In the genomic region with DNA sequence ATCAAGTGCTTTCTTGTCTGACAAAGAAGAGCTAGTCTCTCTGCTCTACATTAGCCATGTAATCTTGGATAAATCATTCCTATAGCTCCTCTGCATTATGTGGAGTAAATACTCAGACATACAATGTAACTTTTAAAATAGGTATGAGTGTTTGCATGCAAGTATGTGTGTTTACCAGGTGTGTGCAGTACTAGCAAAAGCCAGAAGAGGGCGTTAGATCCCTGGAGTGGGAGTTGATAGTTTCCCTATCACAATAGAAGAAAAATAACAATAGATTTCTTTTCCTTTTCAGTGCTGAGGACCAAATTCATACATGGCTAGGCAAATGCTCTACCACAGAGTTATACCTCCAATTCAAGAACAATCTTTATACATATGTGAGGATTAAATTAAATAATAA, we compare ENCODE assay signal across 19 mouse cellular contexts. TPM values are rescaled to one million over a fixed set of nuclear protein-coding genes. Genes with fewer than 3 reads are reported as not detected.
DNase-seq lines count a peak whose midpoint lies in the region; ATAC-seq and TF ChIP-seq lines count a peak whose summit lies in the region.
"Had no signal": no experiment of that assay in that cellular context is flagged by ENCODE, and none has a peak within 500 bp of the region (broad histone marks: within the 10 kb centered on the region; RNA-seq: fewer than 3 reads in every experiment).

No protein-coding gene starts in this region.

- H3K4me1 ChIP-seq in hindbrain, postnatal 0 days (ENCODE audit: insufficient read depth, low read length) = no peaks in the 10 kb centered on the region
- H3K4me1 ChIP-seq in hindbrain, embryonic 12.5 days = 0 out of 2 replicates have a peak, but pooled peaks cover 6% of the 10 kb centered on the region
- H3K4me1 ChIP-seq in lung, postnatal 0 days (ENCODE audit: insufficient read depth, low read depth, low read length) = no peaks in the 10 kb centered on the region
- peaks cover under 1 to 12% of the 10 kb centered on the region in 2 experiments; a peak in 1 of 4 replicates for H3K4me1 ChIP-seq in ES-E14 (ENCODE audit: control insufficient read depth in 2 of 2, insufficient read depth in 2 of 2, low read length in 2 of 2, poor library complexity in 1 of 2)
- H3K4me1 ChIP-seq: embryonic facial prominence, embryonic 15.5 days; limb, embryonic 12.5 days; liver, embryonic 15.5 days had no signal

- in situ Hi-C loops in ES-E14 (cut with MboI; ENCODE audit: low sequenced_read_pairs in 2 of 2, unreplicated experiment in 2 of 2) = no loop called here

- 76% methylated on average over 1 of the region's 1 CpGs for WGBS in hindbrain, postnatal 0 days
- 53% methylated on average over 1 of the region's 1 CpGs for WGBS in hindbrain, embryonic 12.5 days
- 56% methylated on average over 1 of the region's 1 CpGs for WGBS in lung, postnatal 0 days

- H3K4me3 ChIP-seq in hindbrain, postnatal 0 days (ENCODE audit: low read length) = no peak overlapping the region
- H3K4me3 ChIP-seq in hindbrain, embryonic 12.5 days = no peak overlapping the region
- no peak overlapping the region for H3K4me3 ChIP-seq in lung, postnatal 0 days (ENCODE audit: low read depth, low read length)
- H3K4me3 ChIP-seq in ES-E14 (ENCODE audit: insufficient read depth in 1 of 2, low read depth in 1 of 2, low read length in 2 of 2, poor library complexity in 1 of 2, severe bottlenecking in 1 of 2) = no peak overlapping the region
- H3K4me3 ChIP-seq: embryonic facial prominence, embryonic 15.5 days; limb, embryonic 12.5 days; liver, embryonic 15.5 days had no signal

- no peak for ATAC-seq in hindbrain, postnatal 0 days
- ATAC-seq in hindbrain, embryonic 12.5 days (ENCODE audit: low FRiP score) = no peak
- ATAC-seq in lung, postnatal 0 days = no peak
- ATAC-seq: activated CD4-positive, CD25-positive, alpha-beta regulatory T cell, adult 4 months; midbrain, embryonic 16.5 days had no signal

- no peak overlapping the region for H3K4me2 ChIP-seq in hindbrain, postnatal 0 days (ENCODE audit: low read depth, low read length)
- no peak overlapping the region for H3K4me2 ChIP-seq in hindbrain, embryonic 12.5 days (replicated peaks)
- no peak overlapping the region for H3K4me2 ChIP-seq in lung, postnatal 0 days (replicated peaks; ENCODE audit: low read depth, low read length)
- H3K4me2 ChIP-seq: embryonic facial prominence, embryonic 15.5 days; limb, embryonic 12.5 days; liver, embryonic 15.5 days had no signal

- H3K9ac ChIP-seq in hindbrain, postnatal 0 days (replicated peaks; ENCODE audit: low read length) = no peak overlapping the region
- H3K9ac ChIP-seq in hindbrain, embryonic 12.5 days = no peak overlapping the region
- no peak overlapping the region for H3K9ac ChIP-seq in lung, postnatal 0 days (replicated peaks; ENCODE audit: low read depth)
- no peak overlapping the region for H3K9ac ChIP-seq in ES-E14 (ENCODE audit: insufficient read depth, low read depth, low read length, poor library complexity, severe bottlenecking)
- H3K9ac ChIP-seq: embryonic facial prominence, embryonic 15.5 days; limb, embryonic 12.5 days; liver, embryonic 15.5 days had no signal

- H3K27me3 ChIP-seq in hindbrain, postnatal 0 days (ENCODE audit: insufficient read depth, low read length) = no peaks in the 10 kb centered on the region
- H3K27me3 ChIP-seq in hindbrain, embryonic 12.5 days = no peaks in the 10 kb centered on the region
- H3K27me3 ChIP-seq in lung, postnatal 0 days (replicated peaks; ENCODE audit: insufficient read depth, low read length) = no peaks in the 10 kb centered on the region
- H3K27me3 ChIP-seq in splenic B cell, adult 2 months (ENCODE audit: control insufficient read depth, insufficient read depth, low read length, poor library complexity, severe bottlenecking) = no peaks in the 10 kb centered on the region
- H3K27me3 ChIP-seq: embryonic facial prominence, embryonic 15.5 days; limb, embryonic 12.5 days; liver, embryonic 15.5 days had no signal

- no peak for DNase-seq in hindbrain, postnatal 0 days (ENCODE audit: low spot score)
- no peak for DNase-seq in lung, postnatal 0 days (ENCODE audit: low spot score)
- no peak for DNase-seq in lung, postnatal 25 days (ENCODE audit: low spot score)
- no peak for DNase-seq in ES-E14 (ENCODE audit: low read depth, low spot score)
- peak; percentile 23 for DNase-seq in splenic B cell, adult 2 months (ENCODE audit: low read depth, low spot score)
- DNase-seq in cerebellum, postnatal 14 days = no peak
- DNase-seq: adrenal gland, postnatal 10 days; cerebellum, adult 11 months; cerebellum, postnatal 36 days; kidney, adult 8-10 months; lung, postnatal 36 days; retina, postnatal 1 day; thymus, postnatal 14 days had no signal

- no peak for TF ChIP-seq EP300 in lung, postnatal 0 days (IDR thresholded peaks at IDR 0.05)

- H3K9me3 ChIP-seq in hindbrain, postnatal 0 days (ENCODE audit: low read length) = no peaks in the 10 kb centered on the region
- H3K9me3 ChIP-seq in hindbrain, embryonic 12.5 days (replicated peaks) = no peaks in the 10 kb centered on the region
- H3K9me3 ChIP-seq in lung, postnatal 0 days (ENCODE audit: low read length) = no peaks in the 10 kb centered on the region
- H3K9me3 ChIP-seq in ES-E14 (ENCODE audit: control insufficient read depth, insufficient read depth, low read depth, low read length) = no peaks in the 10 kb centered on the region
- H3K9me3 ChIP-seq: embryonic facial prominence, embryonic 15.5 days; limb, embryonic 12.5 days; liver, embryonic 15.5 days had no signal

- H3K36me3 ChIP-seq in hindbrain, postnatal 0 days (ENCODE audit: insufficient read depth, low read length) = no peaks in the 10 kb centered on the region
- H3K36me3 ChIP-seq in hindbrain, embryonic 12.5 days = no peaks in the 10 kb centered on the region
- no peaks in the 10 kb centered on the region for H3K36me3 ChIP-seq in lung, postnatal 0 days (ENCODE audit: insufficient read depth, low read length)
- no peaks in the 10 kb centered on the region for H3K36me3 ChIP-seq in ES-E14 (ENCODE audit: control insufficient read depth, insufficient read depth, low read length, poor library complexity, severe bottlenecking)
- no peaks in the 10 kb centered on the region for H3K36me3 ChIP-seq in splenic B cell, adult 2 months (ENCODE audit: control insufficient read depth, insufficient read depth, low read length, poor library complexity, severe bottlenecking)
- H3K36me3 ChIP-seq: embryonic facial prominence, embryonic 15.5 days; limb, embryonic 12.5 days; liver, embryonic 15.5 days had no signal

- H3K27ac ChIP-seq in hindbrain, postnatal 0 days = no peak overlapping the region
- no peak overlapping the region for H3K27ac ChIP-seq in hindbrain, embryonic 12.5 days
- no peak overlapping the region for H3K27ac ChIP-seq in lung, postnatal 0 days (ENCODE audit: low read length)
- no peak overlapping the region for H3K27ac ChIP-seq in ES-E14 (ENCODE audit: insufficient read depth, low read depth, low read length, poor library complexity, severe bottlenecking)
- H3K27ac ChIP-seq: embryonic facial prominence, embryonic 15.5 days; limb, embryonic 12.5 days; liver, embryonic 15.5 days had no signal

- TF ChIP-seq CTCF in hindbrain, postnatal 0 days (IDR thresholded peaks at IDR 0.05; ENCODE audit: low read depth) = peak; percentile 46
- TF ChIP-seq CTCF in lung, postnatal 0 days (IDR thresholded peaks at IDR 0.05) = peak; percentile 38

TF ChIP-seq in ES-E14, 5 proteins besides CTCF, POLR2A, EP300 and RAD21:
- 0 out of 2 replicates have a peak, but pooled peaks have one; percentile 46 for TF ChIP-seq ZC3H11A (IDR thresholded peaks at IDR 0.05; ENCODE audit: borderline replicate concordance, low read depth, low read length)
- TF ChIP-seq ZNF384 (IDR thresholded peaks at IDR 0.05; ENCODE audit: low read depth, low read length) = no peak

RNA-seq across cellular contexts. Expression of a gene that starts 15.5 kb away (rescaled TPM):
- total RNA-seq in hindbrain, postnatal 0 days (2014; rRNA removed) = 23.5 and 29.9 TPM in 2 replicates
- polyA plus RNA-seq in hindbrain, postnatal 0 days (2015; fragmentation: Nextera tagmentation; extraction: Ambion mirVana) = 19.8 and 22.2 TPM in 2 replicates
- 9.1 and 9.5 TPM in 2 replicates for polyA plus RNA-seq in hindbrain, embryonic 12.5 days (2016; fragmentation: Nextera tagmentation; extraction: Ambion mirVana)
- polyA plus RNA-seq in lung, postnatal 0 days (2015; fragmentation: Nextera tagmentation; extraction: Ambion mirVana) = 12.7 and 13.4 TPM in 2 replicates
- total RNA-seq in ES-E14 (2012; rRNA removed) = 7.2 and 10.0 TPM in 2 replicates
